Mouse (Mus musculus) liver, embryonic 16.5 days (tissue): ENCODE measurements around the gene Rasgrf2. TPM values are rescaled to one million over a fixed set of nuclear protein-coding genes. Genes with fewer than 3 reads are reported as not detected.

Experiments
- ATAC-seq: fragments of 200-750 bp; cut with Nextera tagmentation; 2 replicates; pipeline ENCODE4 v1.8.0; 2017; ENCODE audit warnings: low read depth, mild to moderate bottlenecking, moderate number of reproducible peaks, moderate library complexity
- H3K27ac ChIP-seq: fragments of 300-500 bp; sonication (generic); 2 replicates; pipeline ENCODE4 v1.5.1; 2014; ENCODE audit warnings: mild to moderate bottlenecking, low read length
- H3K27me3 ChIP-seq: fragments of 300-500 bp; sonication (generic); 2 replicates; pipeline ENCODE4 v1.6.1; 2014; ENCODE audit warnings: low read depth, low read length, mixed read lengths; ENCODE audit not compliant: control insufficient read depth, insufficient read depth
- H3K36me3 ChIP-seq: fragments of 300-500 bp; sonication (generic); 2 replicates; pipeline ENCODE4 v1.6.1; 2014; ENCODE audit warnings: mild to moderate bottlenecking; ENCODE audit not compliant: control insufficient read depth, insufficient read depth
- H3K4me1 ChIP-seq: fragments of 300-500 bp; sonication (generic); 2 replicates; pipeline ENCODE4 v1.6.1; 2014; ENCODE audit warnings: low read depth, low read length, mixed read lengths; ENCODE audit not compliant: control insufficient read depth
- H3K4me2 ChIP-seq: fragments of 300-500 bp; sonication (generic); 2 replicates; pipeline ENCODE4 v1.6.1; 2014; ENCODE audit warnings: low read depth, low read length, mixed read lengths
- H3K4me3 ChIP-seq: fragments of 300-500 bp; sonication (generic); 2 replicates; pipeline ENCODE4 v1.5.1; 2014; ENCODE audit warnings: low read depth, mild to moderate bottlenecking, low read length
- H3K9ac ChIP-seq: fragments of 300-500 bp; sonication (generic); 2 replicates; pipeline ENCODE4 v1.6.1; 2014; ENCODE audit warnings: low read depth, low read length
- H3K9me3 ChIP-seq: fragments of 300-500 bp; sonication (generic); replicated peaks from 2 replicates; pipeline ENCODE4 v1.6.1; 2016; ENCODE audit warnings: low read length; ENCODE audit not compliant: control insufficient read depth
- WGBS: fragments of 180-500 bp; shearing (Covaris S2); extraction: QIAGEN DNeasy Blood & Tissue Kit; methylation state at CpG from one replicate; pipeline ENCODE4 v1.1.7; 2014; ENCODE audit not compliant: insufficient replicate concordance; 5-methylcytosine and 5-hydroxymethylcytosine counted together
- polyA plus RNA-seq: library from polyadenylated mRNA; unstranded; fragments of >200 nt; fragmentation: Nextera tagmentation; extraction: Ambion mirVana; gene quantifications from 2 replicates; pipeline ENCODE4 v1.2.1, GENCODE M21; 2015

Rasgrf2 gene
- polyA plus RNA-seq, 1 experiment from 2014 or later, result 0.02 TPM

- no peak for ATAC-seq
- no peaks in the 10 kb centered on the region for H3K4me1 ChIP-seq
- no peak overlapping the region for H3K27ac ChIP-seq
- no peak overlapping the region for H3K4me3 ChIP-seq
- H3K4me2 ChIP-seq, result no peak overlapping the region
- no peaks in the 10 kb centered on the region; the same call in 1 of the 2 replicates for H3K27me3 ChIP-seq
- no peaks in the 10 kb centered on the region for H3K36me3 ChIP-seq
- no peaks in the 10 kb centered on the region for H3K9me3 ChIP-seq
- 44% methylated on average over 5 of the region's 5 CpGs for whole genome bisulfite sequencing
- no peak overlapping the region for H3K9ac ChIP-seq
Measured at GRCm38 (mm10) chr13:92119623-92120022, 11.8 kb downstream of the Rasgrf2 start.

GRCm38 (mm10) chr13:92114076-92114475, 17.4 kb downstream of the Rasgrf2 start:
- Histone ChIP-seq H3K4me3 (no peak overlapping the region), H3K4me1 (no peaks in the 10 kb centered on the region), H3K4me2 (no peak overlapping the region), H3K36me3 (no peaks in the 10 kb centered on the region), H3K27ac (no peak overlapping the region), H3K9me3 (no peaks in the 10 kb centered on the region), H3K27me3 (no peaks in the 10 kb centered on the region), H3K9ac (no peak overlapping the region)
- 43% methylated on average over 3 of the region's 3 CpGs for WGBS
- ATAC-seq, result no peak

GRCm38 (mm10) chr13:92108237-92108636, 23.2 kb downstream of the Rasgrf2 start:
- Histone ChIP-seq H3K4me1 (no peaks in the 10 kb centered on the region), H3K4me3 (no peak overlapping the region), H3K9me3 (no peaks in the 10 kb centered on the region), H3K27me3 (no peaks in the 10 kb centered on the region), H3K27ac (no peak overlapping the region), H3K36me3 (no peaks in the 10 kb centered on the region), H3K4me2 (no peak overlapping the region), H3K9ac (no peak overlapping the region)
- 37% methylated on average over 4 of the region's 4 CpGs for WGBS
- ATAC-seq, result no peak

- Histone ChIP-seq H3K36me3 (no peaks in the 10 kb centered on the region), H3K9me3 (no peaks in the 10 kb centered on the region), H3K4me3 (no peak overlapping the region), H3K4me2 (no peak overlapping the region), H3K9ac (no peak overlapping the region), H3K4me1 (no peaks in the 10 kb centered on the region), H3K27me3 (no peaks in the 10 kb centered on the region), H3K27ac (no peak overlapping the region)
- no peak for ATAC-seq
- 35% methylated on average over 7 of the region's 7 CpGs for WGBS
Measured at GRCm38 (mm10) chr13:92104259-92104658, 27.2 kb downstream of the Rasgrf2 start.

- no peak overlapping the region for H3K4me2 ChIP-seq
- no peak overlapping the region for H3K27ac ChIP-seq
Measured at GRCm38 (mm10) chr13:92098484-92098883, 33.0 kb downstream of the Rasgrf2 start.

GRCm38 (mm10) chr13:92095131-92096090, 36.0 kb downstream of the Rasgrf2 start:
- no peak overlapping the region for H3K9ac ChIP-seq
- no peaks in the 10 kb centered on the region for H3K27me3 ChIP-seq
- no peaks in the 10 kb centered on the region for H3K4me1 ChIP-seq
- ATAC-seq, result no peak
- H3K4me2 ChIP-seq, result no peak overlapping the region
- H3K4me3 ChIP-seq, result no peak overlapping the region
- 56% methylated on average over 12 of the region's 12 CpGs for WGBS
- H3K36me3 ChIP-seq, result no peaks in the 10 kb centered on the region
- no peaks in the 10 kb centered on the region for H3K9me3 ChIP-seq
- no peak overlapping the region for H3K27ac ChIP-seq

More at GRCm38 (mm10) chr13:92098484-92098883, 33.0 kb downstream of the Rasgrf2 start:
- no peaks in the 10 kb centered on the region for H3K4me1 ChIP-seq
- no peaks in the 10 kb centered on the region for H3K36me3 ChIP-seq
- no peak for ATAC-seq
- H3K9me3 ChIP-seq, result no peaks in the 10 kb centered on the region
- H3K9ac ChIP-seq, result no peak overlapping the region
- no peaks in the 10 kb centered on the region for H3K27me3 ChIP-seq
- 50% methylated on average over 7 of the region's 7 CpGs for WGBS
- H3K4me3 ChIP-seq, result no peak overlapping the region

- no peaks in the 10 kb centered on the region for H3K4me1 ChIP-seq
- H3K9me3 ChIP-seq, result no peaks in the 10 kb centered on the region
- H3K27ac ChIP-seq, result no peak overlapping the region
- no peak for ATAC-seq
- H3K27me3 ChIP-seq, result no peaks in the 10 kb centered on the region
- H3K4me2 ChIP-seq, result no peak overlapping the region
- 56% methylated on average over 6 of the region's 6 CpGs for WGBS
- H3K36me3 ChIP-seq, result no peaks in the 10 kb centered on the region
- no peak overlapping the region for H3K9ac ChIP-seq
- H3K4me3 ChIP-seq, result no peak overlapping the region
Measured at GRCm38 (mm10) chr13:92093712-92094290, 37.7 kb downstream of the Rasgrf2 start.

- no peak overlapping the region for H3K27ac ChIP-seq
- H3K9me3 ChIP-seq, result no peaks in the 10 kb centered on the region
- H3K4me2 ChIP-seq, result no peak overlapping the region
- ATAC-seq, result no peak
- WGBS, result 67% methylated on average over 1 of the region's 1 CpGs
- H3K36me3 ChIP-seq, result no peaks in the 10 kb centered on the region
- no peaks in the 10 kb centered on the region for H3K27me3 ChIP-seq
- no peak overlapping the region for H3K4me3 ChIP-seq
- H3K4me1 ChIP-seq, result no peaks in the 10 kb centered on the region
- no peak overlapping the region for H3K9ac ChIP-seq
Measured at GRCm38 (mm10) chr13:92073111-92073510, 58.3 kb downstream of the Rasgrf2 start.

GRCm38 (mm10) chr13:92068651-92069050, 62.8 kb downstream of the Rasgrf2 start:
- Histone ChIP-seq H3K9ac (no peak overlapping the region), H3K9me3 (no peaks in the 10 kb centered on the region), H3K4me1 (no peaks in the 10 kb centered on the region), H3K27me3 (no peaks in the 10 kb centered on the region), H3K36me3 (no peaks in the 10 kb centered on the region), H3K4me2 (no peak overlapping the region), H3K27ac (no peak overlapping the region), H3K4me3 (no peak overlapping the region)
- ATAC-seq, result no peak
